Mouse (Mus musculus) ES-E14 (cell line): Measurements from ENCODE around the gene Clic4. TPM values are rescaled to one million over a fixed set of nuclear protein-coding genes. Genes with fewer than 3 reads are reported as not detected.
A peak's percentile ranks its signal among the peaks of the same experiment; 100 is the strongest.

ENCODE experiments used
- DNase-seq: peaks from one replicate; pipeline ENCODE4 v3.0.0-alpha.2; 2013; ENCODE audit warnings: low read depth, low spot score
- H3K27ac ChIP-seq: 2 replicates; pipeline ENCODE4 v1.5.1; 2012; ENCODE audit warnings: low read depth, mild to moderate bottlenecking, low read length, moderate library complexity, mixed read lengths; ENCODE audit not compliant: poor library complexity, insufficient read depth, severe bottlenecking
- H3K36me3 ChIP-seq: 2 replicates; pipeline ENCODE4 v1.6.1; 2012; ENCODE audit warnings: mild to moderate bottlenecking, low read length, moderate library complexity, mixed read lengths; ENCODE audit not compliant: control insufficient read depth, poor library complexity, insufficient read depth, severe bottlenecking
- H3K4me1 ChIP-seq, 2 experiments: fragments of 150-350 bp in 1 of 2; sonication (generic) in 1 of 2; 2 replicates each; pipeline ENCODE4 v1.6.1; 2012; ENCODE audit warnings: low read length in 2 of 2, mild to moderate bottlenecking in 1 of 2, mixed read lengths in 1 of 2; ENCODE audit not compliant: control insufficient read depth in 2 of 2, insufficient read depth in 2 of 2, poor library complexity in 1 of 2
- H3K4me3 ChIP-seq, 2 experiments: fragments of 150-350 bp in 1 of 2; sonication (generic) in 1 of 2; 2 replicates each; pipeline ENCODE4 v1.5.1; 2012; ENCODE audit warnings: low read length in 2 of 2, low read depth in 1 of 2, mild to moderate bottlenecking in 1 of 2, mixed read lengths in 1 of 2; ENCODE audit not compliant: insufficient read depth in 1 of 2, poor library complexity in 1 of 2, severe bottlenecking in 1 of 2
- H3K9ac ChIP-seq: 2 replicates; pipeline ENCODE4 v1.6.1; 2012; ENCODE audit warnings: low read depth, mild to moderate bottlenecking, low read length, mixed read lengths; ENCODE audit not compliant: poor library complexity, insufficient read depth, severe bottlenecking
- H3K9me3 ChIP-seq: fragments of 150-350 bp; sonication (generic); 2 replicates; pipeline ENCODE4 v1.6.1; 2012; ENCODE audit warnings: low read depth, mild to moderate bottlenecking, low read length; ENCODE audit not compliant: control insufficient read depth, insufficient read depth
- CHD2 ChIP-seq: IDR thresholded peaks from 2 replicates; pipeline ENCODE4 v1.6.1; 2014; ENCODE audit warnings: mild to moderate bottlenecking, low read depth, low read length, inconsistent platforms
- HCFC1 ChIP-seq: IDR thresholded peaks from 2 replicates; pipeline ENCODE4 v1.6.1; 2012; ENCODE audit warnings: low read length, inconsistent platforms, borderline replicate concordance; ENCODE audit not compliant: insufficient read depth
- MAFK ChIP-seq: IDR thresholded peaks from 2 replicates; pipeline ENCODE4 v1.6.1; 2014; ENCODE audit warnings: mild to moderate bottlenecking, low read depth, low read length, inconsistent platforms; ENCODE audit not compliant: insufficient read depth
- ZC3H11A ChIP-seq: IDR thresholded peaks from 2 replicates; pipeline ENCODE4 v1.6.1; 2012; ENCODE audit warnings: low read depth, mild to moderate bottlenecking, inconsistent platforms, low read length, borderline replicate concordance
- ZNF384 ChIP-seq: IDR thresholded peaks from 2 replicates; pipeline ENCODE4 v1.6.1; 2012; ENCODE audit warnings: low read depth, low read length, inconsistent platforms
- in situ Hi-C, 2 experiments: fragments of 600-800 bp; cut with MboI; formaldehyde crosslinking; loops; one replicate each; pipeline ENCODE4 v1.15.1; 2025; ENCODE audit warnings: low sequenced_read_pairs in 2 of 2, inconsistent platforms in 1 of 2; ENCODE audit not compliant: unreplicated experiment in 2 of 2
- total RNA-seq: library from RNA; depleted of rRNA; stranded (reverse); fragments of 300-350 nt; gene quantifications from 2 replicates; pipeline ENCODE4 v1.2.3, GENCODE M21; 2012

Clic4 gene
- total RNA-seq, 1 experiment, result 69.3 TPM

GRCm38 (mm10) chr4:135291841-135292240 is 19.2 kb upstream of the Clic4 start:
- TF ChIP-seq CHD2 (no peak), HCFC1 (no peak), MAFK (no peak), ZNF384 (no peak), ZC3H11A (no peak)
- in situ Hi-C loops, result no loop called here
- H3K27ac ChIP-seq, result no peak overlapping the region

GRCm38 (mm10) chr4:135291199-135291598 is 18.6 kb upstream of the Clic4 start:
- DNase-seq, result no peak
- TF ChIP-seq HCFC1 (no peak), ZC3H11A (no peak), ZNF384 (no peak), MAFK (no peak), CHD2 (no peak)
- Histone ChIP-seq H3K9ac (no peak overlapping the region), H3K4me1 (peaks cover 9 to 11% of the 10 kb centered on the region in 2 experiments; a peak in 3 of 4 replicates), H3K4me3 (no peak overlapping the region), H3K27ac (no peak overlapping the region), H3K36me3 (no peaks in the 10 kb centered on the region), H3K9me3 (no peaks in the 10 kb centered on the region)
- in situ Hi-C loops, result no loop called here

More at GRCm38 (mm10) chr4:135291841-135292240, 19.2 kb upstream of the Clic4 start:
- Histone ChIP-seq H3K36me3 (no peaks in the 10 kb centered on the region), H3K9me3 (no peaks in the 10 kb centered on the region), H3K9ac (no peak overlapping the region; the same call in 1 of the 2 replicates), H3K4me3 (peak overlapping the region in 1 of 2 experiments; percentile 79; a peak in 2 of 4 replicates), H3K4me1 (peaks cover 9 to 12% of the 10 kb centered on the region in 2 experiments; a peak in 3 of 4 replicates)
- DNase-seq, result no peak

- in situ Hi-C loops, result no loop called here
- no peak for DNase-seq
- Histone ChIP-seq H3K4me1 (peaks cover 9 to 18% of the 10 kb centered on the region in 2 experiments; a peak in 3 of 4 replicates), H3K9me3 (no peaks in the 10 kb centered on the region), H3K27ac (no peak overlapping the region), H3K9ac (no peak overlapping the region), H3K36me3 (no peaks in the 10 kb centered on the region), H3K4me3 (no peak overlapping the region)
- TF ChIP-seq CHD2, result no peak
- TF ChIP-seq ZNF384, result no peak
- TF ChIP-seq MAFK, result no peak
- no peak for TF ChIP-seq ZC3H11A
- no peak for TF ChIP-seq HCFC1
Observed at GRCm38 (mm10) chr4:135287975-135288374, 15.4 kb upstream of the Clic4 start.

- H3K4me1 ChIP-seq, result peaks cover 6 to 19% of the 10 kb centered on the region in 2 experiments; a peak in 3 of 4 replicates
- in situ Hi-C loops, result no loop called here
- no peaks in the 10 kb centered on the region for H3K9me3 ChIP-seq
- H3K36me3 ChIP-seq, result no peaks in the 10 kb centered on the region
- no peak for DNase-seq
- H3K4me3 ChIP-seq, result peak overlapping the region in 1 of 2 experiments; percentile 39; a peak in 1 of 4 replicates
- H3K9ac ChIP-seq, result peak overlapping the region; percentile 14; the same call in 1 of the 2 replicates
- H3K27ac ChIP-seq, result no peak overlapping the region
- TF ChIP-seq ZNF384 (no peak), CHD2 (no peak), HCFC1 (no peak), MAFK (no peak), ZC3H11A (no peak)
Observed at GRCm38 (mm10) chr4:135286833-135287395, 14.3 kb upstream of the Clic4 start.
